Mouse (Mus musculus) adrenal gland, postnatal 4 days (tissue): Measurements from ENCODE around the gene Gm3573. TPM values are rescaled to one million over a fixed set of nuclear protein-coding genes. Genes with fewer than 3 reads are reported as not detected.
"Not testable (repeated sequence)": the region's sequence is repeated elsewhere in the genome, so short reads cannot be mapped to it uniquely, and the experiment has no call there.

Experiments used
- DNase-seq, 2 experiments: peaks; one replicate each; pipeline ENCODE4 v3.0.0; 2021 to 2022; ENCODE audit warnings: low spot score in 2 of 2, mixed read lengths in 2 of 2
- long read RNA-seq, 2 experiments: library from polyadenylated mRNA; stranded (forward); transcript quantifications; one replicate each; pipeline ENCODE4 v2.0.0; 2021
- total RNA-seq, 2 experiments: library from RNA; stranded (reverse); gene quantifications; 2 replicates each; pipeline ENCODE4 v1.2.3; 2021

Gene Gm3573
- total RNA-seq: not detected
- long read RNA-seq, experiment 1: 0 reads
- long read RNA-seq, experiment 2: 0 reads

GRCm38 (mm10) chr14:42190691-42191090 is at the start of gene Gm3573:
TSS of gene Gm3573 (minus strand) at chr14:42190791.
- DNase-seq: not testable (repeated sequence)

- peak in 1 of 2 experiments; percentile 13 for DNase-seq
Observed at GRCm38 (mm10) chr14:42216766-42217537, 26.4 kb upstream of the Gm3573 start.

- peak in 1 of 2 experiments; percentile 10 for DNase-seq
Observed at GRCm38 (mm10) chr14:42183936-42184335, 6.7 kb downstream of the Gm3573 start.

GRCm38 (mm10) chr14:42162522-42162921 is 28.1 kb downstream of the Gm3573 start, which contains the start of gene Gm17027:
TSS of gene Gm17027 (minus strand) at chr14:42162622.
- not testable (repeated sequence) for DNase-seq

Other genes starting within 250 kb of the Gm3573 start
- gene 1700024B05Rik, start 246.8 kb downstream of the Gm3573 start, total RNA-seq: not detected
- not detected for gene Gm6401, start 222.9 kb downstream of the Gm3573 start, total RNA-seq
- gene Gm3543, start 207.5 kb downstream of the Gm3573 start, total RNA-seq: not detected
- not detected for gene Gm7951, start 73.4 kb downstream of the Gm3573 start, total RNA-seq
- gene Gm17027, start 28.2 kb downstream of the Gm3573 start, total RNA-seq: not detected
- gene Gm17026, start 69.3 kb upstream of the Gm3573 start, total RNA-seq: not detected
- not detected for gene Gm9611, start 106.6 kb upstream of the Gm3573 start, total RNA-seq
- gene Gm7995, start 119.4 kb upstream of the Gm3573 start, total RNA-seq: not detected
- gene Gm8005, start 248.9 kb upstream of the Gm3573 start, total RNA-seq: not detected